8 mouse cellular contexts compared by ENCODE assay signal in the genomic region with DNA sequence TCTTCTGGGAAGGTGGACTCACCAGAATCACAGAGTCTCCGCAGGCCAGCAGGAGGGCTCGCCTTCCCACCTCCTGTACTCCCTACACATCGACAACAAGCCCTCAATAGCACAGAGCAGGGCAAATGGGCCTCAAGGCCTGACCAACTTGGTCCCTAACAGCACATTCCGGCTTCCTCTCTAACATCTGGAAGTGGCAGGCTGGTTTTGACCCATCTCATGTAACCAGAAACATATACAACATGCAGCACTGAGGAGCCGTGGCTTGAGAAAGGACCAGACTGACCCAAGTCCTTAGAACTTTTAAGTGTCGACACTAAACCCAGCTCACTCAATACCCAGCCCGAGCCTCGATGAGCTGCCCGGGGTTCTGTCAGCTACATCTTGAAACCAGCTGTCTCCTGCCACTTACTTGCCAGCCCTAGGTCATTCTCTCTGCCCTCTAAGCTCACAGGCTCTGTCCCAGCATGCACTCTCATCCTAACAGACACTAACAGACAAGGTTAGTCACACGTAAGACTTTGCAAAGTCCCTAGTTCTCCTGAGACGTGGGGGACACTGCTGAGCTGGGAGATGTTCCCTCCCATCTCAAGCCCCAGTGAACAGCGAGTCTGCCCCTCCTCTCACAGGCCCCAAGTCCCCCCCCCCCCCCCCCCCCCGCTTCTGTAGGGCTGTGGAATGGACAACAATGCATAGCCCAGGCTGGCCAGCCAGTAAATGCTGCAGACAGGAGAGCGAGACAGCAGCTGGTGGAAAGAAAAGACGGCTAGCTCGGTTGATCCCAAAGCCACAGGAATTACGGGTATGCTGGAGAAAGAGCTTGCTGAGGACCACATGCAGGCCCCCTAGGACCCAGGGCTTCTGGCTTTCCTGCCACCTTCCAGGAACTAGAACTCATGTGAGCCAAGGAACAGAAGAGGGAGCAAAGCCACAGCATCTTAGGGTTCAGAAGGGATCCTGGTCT. TPM values are rescaled to one million over a fixed set of nuclear protein-coding genes. Genes with fewer than 3 reads are reported as not detected.
DNase-seq lines count a peak whose midpoint lies in the region; ATAC-seq lines count a peak whose summit lies in the region.

No protein-coding gene starts in this region.

- 13% methylated on average over 16 of the region's 17 CpGs for WGBS in kidney, embryonic 14.5 days
- WGBS in hindbrain, embryonic 11.5 days, result 11% methylated on average over 16 of the region's 17 CpGs
- WGBS in midbrain, embryonic 15.5 days, result 22% methylated on average over 16 of the region's 17 CpGs

- H3K27ac ChIP-seq in kidney, embryonic 14.5 days (ENCODE audit: low read depth, low read length), result peak overlapping the region; percentile 96
- H3K27ac ChIP-seq in hindbrain, embryonic 11.5 days (ENCODE audit: low read depth, low read length), result peak overlapping the region; percentile 96
- H3K27ac ChIP-seq in midbrain, embryonic 15.5 days, result peak overlapping the region; percentile 78

- H3K36me3 ChIP-seq in kidney, embryonic 14.5 days (ENCODE audit: control insufficient read depth, insufficient read depth, low read length), result no peaks in the 10 kb centered on the region
- no peaks in the 10 kb centered on the region for H3K36me3 ChIP-seq in hindbrain, embryonic 11.5 days (ENCODE audit: control insufficient read depth, insufficient read depth, low read length)
- H3K36me3 ChIP-seq in midbrain, embryonic 15.5 days (replicated peaks), result no peaks in the 10 kb centered on the region

- H3K9me3 ChIP-seq in kidney, embryonic 14.5 days (ENCODE audit: control insufficient read depth, low read length), result no peaks in the 10 kb centered on the region
- no peaks in the 10 kb centered on the region for H3K9me3 ChIP-seq in hindbrain, embryonic 11.5 days (ENCODE audit: control insufficient read depth, low read length)
- no peaks in the 10 kb centered on the region for H3K9me3 ChIP-seq in midbrain, embryonic 15.5 days

- H3K4me1 ChIP-seq in kidney, embryonic 14.5 days (ENCODE audit: control insufficient read depth, insufficient read depth, low read length), result peaks cover 82% of the 10 kb centered on the region
- H3K4me1 ChIP-seq in hindbrain, embryonic 11.5 days (replicated peaks; ENCODE audit: control insufficient read depth, insufficient read depth, low read length), result peaks cover 57% of the 10 kb centered on the region
- H3K4me1 ChIP-seq in midbrain, embryonic 15.5 days, result peaks cover 73% of the 10 kb centered on the region

- peak overlapping the region; percentile 30 for H3K4me2 ChIP-seq in kidney, embryonic 14.5 days (replicated peaks; ENCODE audit: low read depth, low read length)
- peak overlapping the region; percentile 37 for H3K4me2 ChIP-seq in hindbrain, embryonic 11.5 days (replicated peaks; ENCODE audit: low read depth, low read length)
- peak overlapping the region; percentile 18; the same call in 1 of the 2 replicates for H3K4me2 ChIP-seq in midbrain, embryonic 15.5 days

- peak; percentile 16 for ATAC-seq in kidney, embryonic 14.5 days (ENCODE audit: low FRiP score, low TSS enrichment)
- ATAC-seq in hindbrain, embryonic 11.5 days (ENCODE audit: low FRiP score), result peak; percentile 3
- no peak for ATAC-seq in midbrain, embryonic 15.5 days (replicated peaks)
- ATAC-seq in megakaryocyte-erythroid progenitor cell, adult 5-6 weeks (replicated peaks; ENCODE audit: low FRiP score, low TSS enrichment, poor library complexity, severe bottlenecking), result no peak

- H3K4me3 ChIP-seq in kidney, embryonic 14.5 days (ENCODE audit: low read length), result no peak overlapping the region
- no peak overlapping the region for H3K4me3 ChIP-seq in hindbrain, embryonic 11.5 days (ENCODE audit: low read depth, low read length)
- H3K4me3 ChIP-seq in midbrain, embryonic 15.5 days, result no peak overlapping the region

- no peak for DNase-seq in kidney, adult 9 months
- DNase-seq in NIH3T3 (ENCODE audit: low read depth), result peak; percentile 70
- no peak for DNase-seq in hindbrain, embryonic 11.5 days (ENCODE audit: low spot score)
- no peak for DNase-seq in right cerebral cortex, adult 18-20 months
- DNase-seq in adrenal gland, postnatal 36 days, result no peak

- no peaks in the 10 kb centered on the region for H3K27me3 ChIP-seq in kidney, embryonic 14.5 days (ENCODE audit: control insufficient read depth, insufficient read depth, low read length)
- H3K27me3 ChIP-seq in hindbrain, embryonic 11.5 days (ENCODE audit: control insufficient read depth, insufficient read depth, low read length), result no peaks in the 10 kb centered on the region
- H3K27me3 ChIP-seq in midbrain, embryonic 15.5 days (replicated peaks), result no peaks in the 10 kb centered on the region

- peak overlapping the region; percentile 32 for H3K9ac ChIP-seq in kidney, embryonic 14.5 days (ENCODE audit: low read depth, low read length)
- H3K9ac ChIP-seq in hindbrain, embryonic 11.5 days (ENCODE audit: low read depth, low read length), result peak overlapping the region; percentile 42; the same call in 1 of the 2 replicates
- H3K9ac ChIP-seq in midbrain, embryonic 15.5 days, result no peak overlapping the region

RNA-seq across cellular contexts. Expression of a gene that starts 48.3 kb away (rescaled TPM):
- polyA plus RNA-seq in kidney, embryonic 14.5 days (2014; fragmentation: Nextera tagmentation; extraction: Ambion mirVana), result 24.0 and 24.5 TPM in 2 replicates
- polyA plus RNA-seq in hindbrain, embryonic 11.5 days (2014; fragmentation: Nextera tagmentation; extraction: Ambion mirVana), result 13.4 and 21.0 TPM in 2 replicates
- 10.1 and 10.8 TPM in 2 replicates for polyA plus RNA-seq in midbrain, embryonic 15.5 days (2015; fragmentation: Nextera tagmentation; extraction: Ambion mirVana)
- 10 to 100 TPM; 55.5 to 88.7 TPM for total RNA-seq in adrenal gland, postnatal 36 days (2021)
- total RNA-seq in megakaryocyte-erythroid progenitor cell, adult 5-6 weeks (2014; fragmentation: Nextera tagmentation), result 16.3 and 16.4 TPM in 2 replicates
- total RNA-seq in megakaryocyte-erythroid progenitor cell, adult 5-6 weeks (2017), result 6.7 and 7.7 TPM in 2 replicates

Comparison
In these comparisons a context has a peak if more than half of its experiments do, and no peak if none do; other contexts are left out.
1. ATAC-seq: peak in kidney, embryonic 14.5 days (single experiment) and hindbrain, embryonic 11.5 days (single experiment); none in midbrain, embryonic 15.5 days (single experiment) and megakaryocyte-erythroid progenitor cell, adult 5-6 weeks (single experiment).
2. Peak in every context shown above with its lines, with median percentiles within 50 percentile points of each other: H3K27ac ChIP-seq and H3K4me2 ChIP-seq.